8 mouse cellular contexts compared by ENCODE assay signal in the genomic region with DNA sequence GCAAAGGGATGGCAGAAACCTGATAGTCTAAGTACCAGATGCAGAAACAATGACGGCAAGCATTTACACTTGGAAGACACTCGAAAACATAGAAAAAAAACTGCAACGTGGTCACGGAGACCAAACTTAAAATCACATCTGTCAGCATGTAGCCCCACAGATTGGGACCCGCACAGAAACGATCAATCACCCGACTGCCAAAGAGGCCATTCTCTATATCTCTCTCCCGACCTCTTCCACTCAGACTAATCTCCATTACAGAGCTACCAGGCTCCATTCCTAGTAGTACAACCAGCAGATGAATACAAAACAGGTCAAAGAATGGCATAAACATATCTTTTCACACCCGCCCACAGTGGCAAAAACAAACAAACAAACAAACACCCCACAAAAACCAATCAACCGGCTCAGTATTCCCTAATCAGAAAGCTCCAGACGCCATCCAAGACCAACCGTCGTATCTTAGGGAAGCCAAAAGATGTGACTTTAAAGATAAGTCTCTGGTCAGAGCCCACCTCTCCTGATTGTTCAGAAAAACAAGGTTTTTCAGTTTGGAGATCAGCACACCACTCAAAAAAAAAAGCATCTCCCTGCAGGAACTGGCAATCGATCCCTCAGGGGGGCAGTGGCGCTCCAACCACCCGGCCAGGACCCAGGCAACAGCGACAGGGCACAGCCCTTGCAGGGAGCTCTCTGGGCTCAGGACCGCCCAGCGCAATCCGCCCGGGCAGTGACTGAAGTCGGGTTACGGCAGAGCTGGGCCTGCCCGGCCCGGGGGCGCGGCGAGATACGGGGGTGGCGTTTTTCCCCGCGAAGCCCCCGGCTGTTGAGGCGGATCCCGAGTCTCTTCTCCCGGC. TPM values are rescaled to one million over a fixed set of nuclear protein-coding genes. Genes with fewer than 3 reads are reported as not detected.
DNase-seq lines count a peak whose midpoint lies in the region; ATAC-seq lines count a peak whose summit lies in the region.

No protein-coding gene starts in this region.

- peak overlapping the region; percentile 62 for H3K4me3 ChIP-seq in intestine, embryonic 14.5 days (ENCODE audit: low read depth, low read length)
- peak overlapping the region; percentile 95 for H3K4me3 ChIP-seq in limb, embryonic 10.5 days

- DNase-seq in retina, embryonic 14.5 days (ENCODE audit: low spot score): peak; percentile 66
- DNase-seq in retina, postnatal 1 day: no peak
- peak; percentile 60 for DNase-seq in cerebellum, adult 9-10 months
- peak; percentile 16 to 38 for DNase-seq in frontal cortex, adult 2 months (ENCODE audit: extremely low spot score in 1 of 2, low spot score in 1 of 2)
- no peak for DNase-seq in intestine, embryonic 14.5 days (ENCODE audit: low spot score)
- no peak for DNase-seq in limb, embryonic 10.5 days (ENCODE audit: low spot score)
- DNase-seq in mesoderm, embryonic 11.5 days (ENCODE audit: low read depth, low spot score): peak; percentile 51
- peak; percentile 54 to 56 for DNase-seq in spleen, postnatal 36 days (ENCODE audit: low spot score in 2 of 2)

- peak overlapping the region; percentile 99 for H3K9ac ChIP-seq in intestine, embryonic 14.5 days (ENCODE audit: low read length)

- H3K4me2 ChIP-seq in intestine, embryonic 14.5 days (ENCODE audit: low read length): peak overlapping the region; percentile 91

- peaks cover 15% of the 10 kb centered on the region for H3K4me1 ChIP-seq in intestine, embryonic 14.5 days (replicated peaks; ENCODE audit: control insufficient read depth, insufficient read depth, low read length)
- H3K4me1 ChIP-seq in limb, embryonic 10.5 days: peaks cover 18% of the 10 kb centered on the region

- 2% methylated on average over 33 of the region's 36 CpGs for WGBS in intestine, embryonic 14.5 days
- 3% methylated on average over 36 of the region's 36 CpGs for WGBS in limb, embryonic 10.5 days

- no peaks in the 10 kb centered on the region for H3K27me3 ChIP-seq in intestine, embryonic 14.5 days (replicated peaks; ENCODE audit: control insufficient read depth, insufficient read depth, low read length)
- no peaks in the 10 kb centered on the region for H3K27me3 ChIP-seq in limb, embryonic 10.5 days (ENCODE audit: low read depth, poor library complexity, severe bottlenecking)

- no peaks in the 10 kb centered on the region; the same call in 1 of the 2 replicates for H3K36me3 ChIP-seq in intestine, embryonic 14.5 days (ENCODE audit: control insufficient read depth, insufficient read depth, low read length)
- H3K36me3 ChIP-seq in limb, embryonic 10.5 days: 0 out of 2 replicates have a peak, but pooled peaks cover 3% of the 10 kb centered on the region

- H3K9me3 ChIP-seq in intestine, embryonic 14.5 days (ENCODE audit: control insufficient read depth, low read length): no peaks in the 10 kb centered on the region
- no peaks in the 10 kb centered on the region for H3K9me3 ChIP-seq in limb, embryonic 10.5 days (replicated peaks)

- ATAC-seq in intestine, embryonic 14.5 days (replicated peaks; ENCODE audit: low FRiP score, low TSS enrichment, low read depth): peak; percentile 91

- peak overlapping the region; percentile 92 for H3K27ac ChIP-seq in intestine, embryonic 14.5 days (ENCODE audit: low read depth)
- H3K27ac ChIP-seq in limb, embryonic 10.5 days: peak overlapping the region; percentile 98

RNA-seq across cellular contexts. Expression of a gene that starts 0.7 kb away (rescaled TPM):
- polyA plus RNA-seq in frontal cortex, adult 2 months (2012; rRNA removed): 14.5 and 16.1 TPM in 2 replicates
- polyA plus RNA-seq in intestine, embryonic 14.5 days (2014; fragmentation: Nextera tagmentation; extraction: Ambion mirVana): 20.7 and 22.7 TPM in 2 replicates
- 24.8 and 29.3 TPM in 2 replicates for polyA plus RNA-seq in limb, embryonic 10.5 days (2016; fragmentation: Nextera tagmentation; extraction: Ambion mirVana)

Comparison
In these comparisons a context has a peak if more than half of its experiments do, and no peak if none do; other contexts are left out.
1. DNase-seq: peak in retina, embryonic 14.5 days (single experiment), cerebellum, adult 9-10 months (single experiment), frontal cortex, adult 2 months (2 of 2), mesoderm, embryonic 11.5 days (single experiment) and spleen, postnatal 36 days (2 of 2); none in retina, postnatal 1 day (single experiment), intestine, embryonic 14.5 days (single experiment) and limb, embryonic 10.5 days (single experiment).